Mouse (Mus musculus) small intestine, adult 2 months (tissue): ENCODE measurements around the gene Nup214. TPM values are rescaled to one million over a fixed set of nuclear protein-coding genes. Genes with fewer than 3 reads are reported as not detected.

ENCODE experiments used
- H3K27ac ChIP-seq: fragments of 200-500 bp; 2 replicates; pipeline ENCODE4 v1.5.1; 2012; ENCODE audit warnings: low read depth, low read length, control low read depth, inconsistent platforms; ENCODE audit not compliant: insufficient read depth
- H3K27me3 ChIP-seq: fragments of 200-500 bp; 2 replicates; pipeline ENCODE4 v1.6.1; 2012; ENCODE audit warnings: mild to moderate bottlenecking, moderate library complexity, low read length, inconsistent platforms; ENCODE audit not compliant: control insufficient read depth, insufficient read depth
- H3K36me3 ChIP-seq: fragments of 200-500 bp; 2 replicates; pipeline ENCODE4 v1.6.1; 2012; ENCODE audit warnings: mild to moderate bottlenecking, low read length, control low read depth, inconsistent platforms; ENCODE audit not compliant: control insufficient read depth, insufficient read depth
- H3K4me1 ChIP-seq: fragments of 200-500 bp; 2 replicates; pipeline ENCODE4 v1.6.1; 2012; ENCODE audit warnings: low read length, inconsistent platforms, mixed read lengths; ENCODE audit not compliant: control insufficient read depth, insufficient read depth, insufficient read length
- H3K4me3 ChIP-seq: fragments of 200-500 bp; 2 replicates; pipeline ENCODE4 v1.5.1; 2012; ENCODE audit warnings: low read depth, mild to moderate bottlenecking, control low read depth, inconsistent platforms, low read length, moderate library complexity
- CTCF ChIP-seq: fragments of 200-500 bp; IDR thresholded peaks from 2 replicates; pipeline ENCODE4 v1.5.1; 2012; ENCODE audit warnings: low read depth, mild to moderate bottlenecking, control low read depth, inconsistent platforms, low read length, moderate library complexity, mixed read lengths; ENCODE audit not compliant: insufficient replicate concordance, insufficient read length; ENCODE audit errors: extremely low read depth
- POLR2A ChIP-seq: fragments of 200-500 bp; IDR thresholded peaks from 2 replicates; pipeline ENCODE4 v1.6.1; 2012; ENCODE audit warnings: low read depth, mild to moderate bottlenecking, control low read depth, inconsistent platforms, low read length, moderate library complexity
- WGBS: fragments of 180-500 bp; shearing (Covaris S2); methylation state at CpG from one replicate; pipeline ENCODE4 v1.1.7; 2018; 5-methylcytosine and 5-hydroxymethylcytosine counted together
- polyA plus RNA-seq: library from polyadenylated mRNA; depleted of rRNA; stranded (reverse); fragments of >200 nt; gene quantifications from 2 replicates; pipeline ENCODE4 v1.2.3, GENCODE M21; 2012; rRNA removed

Nup214 gene
- polyA plus RNA-seq, 1 experiment = 21.8 TPM

GRCm38 (mm10) chr2:32096122-32096420 is 121.8 kb downstream of the Nup214 start:
- 77% methylated on average over 10 of the region's 10 CpGs for WGBS
- peak overlapping the region; percentile 49 for H3K4me3 ChIP-seq

DNA sequence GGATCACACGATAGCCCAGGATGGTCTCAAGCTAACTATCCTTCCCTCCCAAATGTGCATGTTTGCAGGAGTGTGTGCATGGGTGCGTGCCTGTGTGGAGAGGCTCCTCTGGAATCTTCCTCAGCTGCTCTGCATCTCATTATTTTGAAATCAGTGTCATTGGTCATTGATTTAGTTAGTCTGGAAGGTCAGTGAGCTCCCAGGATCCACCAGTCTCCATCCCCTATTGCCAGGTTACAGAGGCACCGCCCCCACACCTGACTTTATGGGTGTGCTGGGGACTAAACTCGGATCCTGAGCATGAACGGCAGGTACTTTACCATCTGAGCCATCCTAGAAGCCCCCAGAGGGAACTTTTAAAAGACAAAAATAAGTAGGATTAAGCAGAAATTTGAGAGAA is 128.7 kb downstream of the Nup214 start:
- Histone ChIP-seq H3K4me3 (no peak overlapping the region), H3K27ac (no peak overlapping the region), H3K4me1 (no peaks in the 10 kb centered on the region), H3K27me3 (no peaks in the 10 kb centered on the region), H3K36me3 (no peaks in the 10 kb centered on the region)
- 51% methylated on average over 5 of the region's 5 CpGs for WGBS
- TF ChIP-seq POLR2A (no peak), CTCF (no peak)

More at GRCm38 (mm10) chr2:32096122-32096420, 121.8 kb downstream of the Nup214 start:
- Histone ChIP-seq H3K27ac (no peak overlapping the region), H3K27me3 (no peaks in the 10 kb centered on the region), H3K36me3 (no peaks in the 10 kb centered on the region), H3K4me1 (peaks cover 9% of the 10 kb centered on the region; the same call in 1 of the 2 replicates)
- TF ChIP-seq POLR2A = no peak
- TF ChIP-seq CTCF = no peak

DNA sequence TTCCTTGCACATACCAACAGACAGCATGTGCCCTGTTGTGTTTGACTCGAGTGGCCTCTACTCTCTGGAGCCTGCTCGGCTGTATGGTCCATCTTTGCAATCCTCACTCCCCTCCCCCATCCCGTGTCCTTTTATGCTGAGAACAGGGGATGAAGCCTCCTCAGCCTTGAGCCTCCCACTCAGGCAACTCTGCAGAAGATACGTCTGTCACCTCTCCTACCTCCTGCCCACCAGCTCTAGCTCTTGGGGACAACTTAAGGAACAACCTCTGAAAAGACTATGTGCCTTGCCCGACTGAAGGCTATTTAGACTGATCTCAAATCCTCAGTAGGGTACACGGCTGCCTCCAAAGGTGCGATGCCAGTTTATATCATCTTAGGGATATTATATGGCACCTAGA is 129.3 kb downstream of the Nup214 start:
- 74% methylated on average over 7 of the region's 7 CpGs for WGBS
- no peaks in the 10 kb centered on the region for H3K27me3 ChIP-seq
- no peaks in the 10 kb centered on the region for H3K36me3 ChIP-seq
- H3K27ac ChIP-seq = no peak overlapping the region
- no peak for TF ChIP-seq CTCF
- no peak for TF ChIP-seq POLR2A
- H3K4me1 ChIP-seq = no peaks in the 10 kb centered on the region
- no peak overlapping the region for H3K4me3 ChIP-seq

Other genes starting within 250 kb of the Nup214 start
- gene Qrfp, start 163.9 kb upstream of the Nup214 start, polyA plus RNA-seq = 0.06 and 0.11 TPM in 2 replicates
- 0.30 and 0.91 TPM in 2 replicates for gene Fibcd1, start 128.4 kb upstream of the Nup214 start, polyA plus RNA-seq
- gene Lamc3, start 87.1 kb upstream of the Nup214 start, polyA plus RNA-seq = 2.2 and 4.4 TPM in 2 replicates
- gene Aif1l, start 24.3 kb upstream of the Nup214 start, polyA plus RNA-seq = 0.47 and 0.80 TPM in 2 replicates
- gene Fam78a, start 110.4 kb downstream of the Nup214 start, polyA plus RNA-seq = 8.2 and 25.3 TPM in 2 replicates
- gene Plpp7, start 121.1 kb downstream of the Nup214 start, polyA plus RNA-seq = 2.2 and 3.5 TPM in 2 replicates
- gene Prrc2b, start 176.6 kb downstream of the Nup214 start, polyA plus RNA-seq = 16.3 and 23.4 TPM in 2 replicates